11 mouse cellular contexts compared by ENCODE assay signal in the genomic region with DNA sequence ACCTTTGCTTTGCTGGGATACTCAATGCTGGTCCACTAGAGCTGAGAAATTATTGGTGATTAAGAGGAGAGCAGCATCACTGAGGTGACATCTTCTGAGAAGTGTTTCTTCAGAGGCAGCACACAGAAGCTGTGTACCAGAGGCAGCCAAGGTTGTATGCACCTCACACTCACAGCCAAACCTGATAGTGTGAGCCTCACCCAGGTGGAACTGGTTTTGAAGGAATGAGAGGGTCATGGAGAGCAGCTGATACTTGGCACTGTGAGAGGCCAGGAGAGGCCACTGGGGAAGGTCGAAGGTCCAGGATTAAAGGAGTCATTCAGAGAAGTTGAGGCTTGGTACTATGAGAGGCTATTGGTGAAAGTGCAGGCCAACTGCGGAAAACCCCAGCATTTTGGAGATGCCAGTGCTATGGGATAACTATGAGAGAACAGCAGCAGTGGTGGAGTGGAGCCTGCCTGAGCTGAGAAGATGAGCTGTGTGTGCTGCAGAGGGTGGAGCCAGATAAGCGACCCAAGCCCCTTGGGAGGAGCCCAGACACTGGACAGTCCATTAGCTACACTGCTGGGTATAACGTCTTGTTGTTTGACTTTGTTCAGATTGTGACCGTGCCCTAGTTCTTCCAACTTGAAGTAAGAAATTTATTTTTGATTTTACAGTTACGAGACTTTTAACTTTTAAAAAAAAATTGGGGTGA. TPM values are rescaled to one million over a fixed set of nuclear protein-coding genes. Genes with fewer than 3 reads are reported as not detected.
A peak's percentile ranks its signal among the peaks of the same experiment; 100 is the strongest.
DNase-seq lines count a peak whose midpoint lies in the region; ATAC-seq and TF ChIP-seq lines count a peak whose summit lies in the region.
"Had no signal": no experiment of that assay in that cellular context is flagged by ENCODE, and none has a peak within 500 bp of the region (broad histone marks: within the 10 kb centered on the region; RNA-seq: fewer than 3 reads in every experiment).

No protein-coding gene starts in this region.

- peaks cover 36% of the 10 kb centered on the region for H3K4me1 ChIP-seq in heart, embryonic 10.5 days
- H3K4me1 ChIP-seq in intestine, postnatal 0 days (replicated peaks; ENCODE audit: control insufficient read depth, insufficient read depth, low read length) = 0 out of 2 replicates have a peak, but pooled peaks cover 4% of the 10 kb centered on the region
- H3K4me1 ChIP-seq in liver, embryonic 13.5 days (replicated peaks) = peaks cover 20% of the 10 kb centered on the region

- TF ChIP-seq CTCF in intestine, postnatal 0 days (IDR thresholded peaks at IDR 0.05; ENCODE audit: low read depth) = no peak

- 48% methylated on average over 6 of the region's 6 CpGs for WGBS in heart, embryonic 10.5 days
- WGBS in intestine, postnatal 0 days = 51% methylated on average over 6 of the region's 6 CpGs
- 56% methylated on average over 6 of the region's 6 CpGs for WGBS in liver, embryonic 13.5 days (ENCODE audit: insufficient replicate concordance)

- no peaks in the 10 kb centered on the region for H3K36me3 ChIP-seq in heart, embryonic 10.5 days
- no peaks in the 10 kb centered on the region for H3K36me3 ChIP-seq in intestine, postnatal 0 days (ENCODE audit: control insufficient read depth, insufficient read depth)
- H3K36me3 ChIP-seq in liver, embryonic 13.5 days = no peaks in the 10 kb centered on the region

- peak; percentile 63 for ATAC-seq in intestine, postnatal 0 days
- ATAC-seq in liver, embryonic 13.5 days (ENCODE audit: low read depth) = peak; percentile 93

- no peak overlapping the region for H3K4me3 ChIP-seq in heart, embryonic 10.5 days
- H3K4me3 ChIP-seq in intestine, postnatal 0 days (ENCODE audit: low read depth, low read length) = no peak overlapping the region
- 0 out of 2 replicates have a peak overlapping the region, but pooled peaks have one; percentile 10 for H3K4me3 ChIP-seq in liver, embryonic 13.5 days (replicated peaks)
- H3K4me3 ChIP-seq: heart, adult 2 months had no signal

- peak overlapping the region; percentile 63; the same call in 1 of the 2 replicates for H3K27ac ChIP-seq in heart, embryonic 10.5 days
- H3K27ac ChIP-seq in intestine, postnatal 0 days (ENCODE audit: low read depth, low read length) = no peak overlapping the region
- peak overlapping the region; percentile 79 for H3K27ac ChIP-seq in liver, embryonic 13.5 days
- H3K27ac ChIP-seq: heart, adult 2 months; macrophage had no signal

- no peaks in the 10 kb centered on the region for H3K27me3 ChIP-seq in heart, embryonic 10.5 days (ENCODE audit: insufficient read depth, poor library complexity, severe bottlenecking)
- no peaks in the 10 kb centered on the region for H3K27me3 ChIP-seq in intestine, postnatal 0 days (replicated peaks; ENCODE audit: control insufficient read depth, insufficient read depth, low read length)
- H3K27me3 ChIP-seq in liver, embryonic 13.5 days = peaks cover 4% of the 10 kb centered on the region; the same call in 1 of the 2 replicates

- no peak overlapping the region for H3K9ac ChIP-seq in intestine, postnatal 0 days (ENCODE audit: low read depth, low read length)
- H3K9ac ChIP-seq in liver, embryonic 13.5 days = peak overlapping the region; percentile 42; the same call in 1 of the 2 replicates

- peak; percentile 93 for DNase-seq in heart, embryonic 10.5 days (ENCODE audit: low spot score)
- DNase-seq in heart, postnatal 25 days (ENCODE audit: low spot score) = no peak
- DNase-seq in ZHBTc4 (ENCODE audit: low read depth, low spot score) = peak; percentile 75
- DNase-seq in liver, embryonic 13.5 days = peak; percentile 59
- DNase-seq in cerebellum, adult 18-20 months = no peak
- no peak for DNase-seq in thymus, postnatal 36 days
- DNase-seq in left cerebral cortex, postnatal 14 days (ENCODE audit: low spot score in 2 of 2) = no peak
- DNase-seq: heart, adult 2 months; layer of hippocampus, adult 9-11 months had no signal

- intact Hi-C loops in heart, postnatal 25 days (cut with DNase I) = no loop called here
- intact Hi-C loops in left cerebral cortex, postnatal 14 days (cut with DNase I) = no loop called here

- H3K9me3 ChIP-seq in heart, embryonic 10.5 days = no peaks in the 10 kb centered on the region
- no peaks in the 10 kb centered on the region for H3K9me3 ChIP-seq in intestine, postnatal 0 days (ENCODE audit: control insufficient read depth)
- H3K9me3 ChIP-seq in liver, embryonic 13.5 days (replicated peaks) = no peaks in the 10 kb centered on the region

- no peak overlapping the region for H3K4me2 ChIP-seq in intestine, postnatal 0 days (replicated peaks; ENCODE audit: low read depth)
- H3K4me2 ChIP-seq in liver, embryonic 13.5 days = peak overlapping the region; percentile 43

RNA-seq across cellular contexts. Expression of gene Ankrd6, which starts 33.8 kb away (rescaled TPM):
- 8.3 and 8.4 TPM in 2 replicates for polyA plus RNA-seq in heart, embryonic 10.5 days (2016; fragmentation: Nextera tagmentation; extraction: Ambion mirVana)
- total RNA-seq in heart, postnatal 25 days (2021) = 1 to 10 TPM; 2.7 to 3.7 TPM
- polyA plus RNA-seq in intestine, postnatal 0 days (2015; fragmentation: Nextera tagmentation; extraction: Ambion mirVana) = 1.3 and 1.6 TPM in 2 replicates
- 0.67 and 0.89 TPM in 2 replicates for polyA plus RNA-seq in liver, embryonic 13.5 days (2015; fragmentation: Nextera tagmentation; extraction: Ambion mirVana)
- 10 to 100 TPM; 36.1 to 38.9 TPM for total RNA-seq in left cerebral cortex, postnatal 14 days (2021)

Comparison
In these comparisons a context has a peak if more than half of its experiments do, and no peak if none do; other contexts are left out.
1. DNase-seq: peak in heart, embryonic 10.5 days (single experiment), ZHBTc4 (single experiment) and liver, embryonic 13.5 days (single experiment); none in heart, postnatal 25 days (single experiment), cerebellum, adult 18-20 months (0 of 2), thymus, postnatal 36 days (0 of 2) and left cerebral cortex, postnatal 14 days (0 of 2).